Mouse (Mus musculus): ENCODE results near the gene Thada.

Gene Thada

GRCm38 (mm10) chr17:84465753-84466608 is at the start of gene Thada:
Gene Thada, minus strand, starts transcription at chr17:84466205.
- peak; percentile 97 for DNase-seq (ENCODE audit: low spot score)

- no peak for DNase-seq (ENCODE audit: low spot score)
Measured at GRCm38 (mm10) chr17:84512516-84513085, 46.6 kb upstream of the Thada start.

GRCm38 (mm10) chr17:84511682-84512515 is 45.9 kb upstream of the Thada start, which contains the start of gene Plekhh2:
Gene Plekhh2, plus strand, starts transcription at chr17:84511895.
- peak; percentile 82 for DNase-seq (ENCODE audit: low spot score)

GRCm38 (mm10) chr17:84510961-84511639 is 45.1 kb upstream of the Thada start:
- no peak for DNase-seq (ENCODE audit: low spot score)

GRCm38 (mm10) chr17:84510355-84510754 is 44.4 kb upstream of the Thada start:
- peak; percentile 30 for DNase-seq (ENCODE audit: low spot score)

- DNase-seq (ENCODE audit: low spot score): no peak
Measured at GRCm38 (mm10) chr17:84509176-84509575, 43.2 kb upstream of the Thada start.

GRCm38 (mm10) chr17:84508736-84509135 is 42.7 kb upstream of the Thada start:
- DNase-seq (ENCODE audit: low spot score): no peak

GRCm38 (mm10) chr17:84505922-84506321 is 39.9 kb upstream of the Thada start:
- DNase-seq (ENCODE audit: low spot score): no peak

- no peak for DNase-seq (ENCODE audit: low spot score)
Measured at GRCm38 (mm10) chr17:84502341-84502740, 36.3 kb upstream of the Thada start.

GRCm38 (mm10) chr17:84498639-84499038 is 32.6 kb upstream of the Thada start:
- no peak for DNase-seq (ENCODE audit: low spot score)

GRCm38 (mm10) chr17:84497972-84498604 is 32.1 kb upstream of the Thada start:
- no peak for DNase-seq (ENCODE audit: low spot score)

- no peak for DNase-seq (ENCODE audit: low spot score)
Measured at GRCm38 (mm10) chr17:84497559-84497958, 31.6 kb upstream of the Thada start.

GRCm38 (mm10) chr17:84497026-84497425 is 31.0 kb upstream of the Thada start:
- no peak for DNase-seq (ENCODE audit: low spot score)

- DNase-seq (ENCODE audit: low spot score): no peak
Measured at GRCm38 (mm10) chr17:84492255-84492880, 26.4 kb upstream of the Thada start.

- DNase-seq (ENCODE audit: low spot score): no peak
Measured at GRCm38 (mm10) chr17:84487415-84487814, 21.4 kb upstream of the Thada start.

GRCm38 (mm10) chr17:84483673-84484320 is 17.8 kb upstream of the Thada start:
- no peak for DNase-seq (ENCODE audit: low spot score)

GRCm38 (mm10) chr17:84482831-84483230 is 16.8 kb upstream of the Thada start:
- DNase-seq (ENCODE audit: low spot score): no peak

- DNase-seq (ENCODE audit: low spot score): no peak
Measured at GRCm38 (mm10) chr17:84480464-84481355, 14.7 kb upstream of the Thada start.

GRCm38 (mm10) chr17:84478276-84478675 is 12.3 kb upstream of the Thada start:
- DNase-seq (ENCODE audit: low spot score): no peak

Measured in testis, postnatal 14 days (tissue).